Mouse (Mus musculus): ENCODE results near the gene Klhl33.
"Not testable (repeated sequence)": the region's sequence is repeated elsewhere in the genome, so short reads cannot be mapped to it uniquely, and the experiment has no call there.

The Klhl33 gene

DNA sequence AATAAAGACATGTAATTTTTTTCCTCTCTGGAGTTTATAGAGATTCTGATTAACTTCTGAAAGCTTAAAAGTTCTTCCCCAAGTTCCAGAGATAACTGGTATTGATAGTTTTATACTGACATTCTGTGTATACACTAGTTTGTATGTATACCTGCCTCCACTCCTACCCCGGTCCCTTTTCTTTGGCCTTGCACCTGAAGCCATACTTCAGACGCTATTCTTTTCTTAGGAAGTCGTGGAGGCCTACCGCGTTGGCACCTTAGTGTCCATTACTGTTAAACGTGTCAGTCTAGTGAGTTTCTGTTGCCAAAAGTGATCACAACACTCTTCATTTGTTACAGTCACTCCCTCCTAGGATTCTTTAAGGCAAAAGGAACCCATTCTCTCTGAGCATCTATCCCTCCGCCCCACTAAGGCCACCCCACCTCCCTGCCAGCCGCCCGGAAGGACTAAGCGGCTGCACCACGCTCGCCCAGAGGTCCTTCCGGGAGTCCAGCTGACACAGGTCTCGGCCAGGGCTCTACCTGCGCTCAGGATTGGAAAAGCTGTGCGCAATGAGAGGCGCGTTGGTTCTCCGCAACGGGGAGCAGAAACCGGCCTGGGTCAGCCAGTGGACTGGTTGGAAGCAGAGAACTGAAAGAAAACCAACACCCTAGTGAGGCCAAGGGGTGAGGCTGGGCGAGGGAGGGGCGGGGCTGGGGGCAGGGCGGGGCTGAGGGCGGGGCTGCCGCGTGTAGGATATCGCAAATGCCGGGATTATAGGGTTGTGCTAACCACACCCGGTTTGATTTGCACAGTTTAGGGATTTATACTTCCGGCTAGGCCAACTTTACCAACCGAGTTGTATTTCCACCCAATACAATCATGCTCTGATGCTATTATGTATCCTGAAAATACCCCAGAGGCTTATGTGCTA lies 27.2 kb downstream of the Klhl33 start, which contains the start of gene Tep1:
Gene Tep1 (minus strand): TSS at position 672 of the 916 bp plus-strand sequence.
- in situ Hi-C loops (cut with MboI; ENCODE audit: low pct_unique_long_range_greater_than_20kb in 1 of 2, low sequenced_read_pairs in 2 of 2, unreplicated experiment in 1 of 2): no loop called here

DNA sequence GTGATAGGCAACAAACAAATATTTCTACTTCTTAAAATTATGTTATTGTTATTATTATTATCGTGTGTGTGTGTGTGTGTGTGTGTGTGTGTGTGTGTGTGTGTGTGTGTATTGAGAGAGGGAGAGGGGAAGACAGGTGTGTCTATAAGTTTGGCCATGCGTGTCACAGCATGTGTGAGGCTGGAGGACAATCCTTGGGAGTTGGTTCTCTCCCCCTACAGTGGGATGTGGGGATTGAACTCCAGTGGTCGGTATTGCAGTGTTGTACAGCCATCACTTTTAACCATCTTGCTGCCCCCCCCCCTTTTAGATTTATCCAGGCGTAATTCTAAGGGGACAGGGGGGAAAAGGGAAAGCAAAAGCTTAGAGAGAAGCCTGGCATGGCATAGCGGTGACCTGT lies 28.7 kb downstream of the Klhl33 start:
- in situ Hi-C loops (cut with MboI; ENCODE audit: low pct_unique_long_range_greater_than_20kb in 1 of 2, low sequenced_read_pairs in 2 of 2, unreplicated experiment in 1 of 2): no loop called here

DNA sequence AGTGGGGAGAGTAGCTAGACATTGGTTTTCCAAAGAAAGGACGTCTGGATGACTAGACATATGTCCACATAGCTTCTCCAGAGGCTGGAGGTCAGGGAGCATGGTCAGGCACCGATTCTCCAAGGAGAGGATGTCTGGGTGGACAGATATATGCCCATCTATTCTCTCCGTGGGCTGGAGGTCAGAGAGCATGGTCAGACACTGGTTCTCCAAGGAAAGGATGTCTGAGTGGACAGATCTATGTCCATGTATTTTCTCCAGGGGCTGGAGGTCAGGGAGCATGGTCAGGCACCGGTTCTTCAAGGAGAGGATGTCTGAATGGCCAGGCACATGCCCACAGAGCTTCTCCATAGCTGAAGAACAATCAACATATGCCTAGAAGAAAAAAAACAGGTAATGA lies 29.1 kb downstream of the Klhl33 start:
- in situ Hi-C loops (cut with MboI; ENCODE audit: low pct_unique_long_range_greater_than_20kb in 1 of 2, low sequenced_read_pairs in 2 of 2, unreplicated experiment in 1 of 2): no loop called here

DNA sequence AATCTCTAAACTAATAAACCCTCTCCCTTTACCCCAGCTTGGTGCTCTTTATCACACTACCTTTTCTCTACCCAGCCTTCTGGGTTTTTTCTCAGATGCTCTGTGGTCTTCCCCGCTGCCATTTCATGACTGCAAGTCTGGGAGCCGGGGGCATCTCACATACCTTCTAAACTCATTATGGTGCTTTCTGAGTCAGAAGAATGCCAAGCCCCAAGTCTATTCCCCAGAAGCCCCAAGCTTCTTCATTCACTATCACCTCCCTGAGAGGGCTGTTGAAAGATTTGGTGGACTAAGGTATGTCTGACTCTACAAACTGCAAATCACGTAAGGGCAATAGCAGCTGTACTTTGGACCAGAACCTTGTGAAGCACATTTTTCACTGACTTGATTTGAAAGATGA lies 30.3 kb downstream of the Klhl33 start:
- in situ Hi-C loops (cut with MboI; ENCODE audit: low pct_unique_long_range_greater_than_20kb in 1 of 2, low sequenced_read_pairs in 2 of 2, unreplicated experiment in 1 of 2): no loop called here

DNA sequence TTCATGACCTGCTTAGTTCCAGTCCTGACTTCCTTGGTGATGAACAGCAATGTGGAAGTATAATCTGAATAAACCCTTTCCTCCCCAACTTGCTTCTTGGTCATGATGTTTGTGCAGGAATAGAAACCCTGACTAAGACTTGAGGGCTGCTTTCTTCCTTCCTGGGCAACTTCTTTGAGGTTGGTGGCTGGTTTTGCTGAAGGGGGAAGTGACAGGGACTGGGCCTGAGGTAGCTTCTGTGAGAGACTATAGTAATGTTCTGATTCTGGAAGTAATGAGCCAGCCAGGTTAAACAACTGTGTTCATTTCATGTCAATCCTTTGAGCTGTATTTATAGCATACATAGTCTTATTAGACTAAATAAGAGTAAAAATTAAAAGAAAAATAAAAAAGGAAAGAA lies 32.3 kb downstream of the Klhl33 start:
- in situ Hi-C loops (cut with MboI; ENCODE audit: low pct_unique_long_range_greater_than_20kb in 1 of 2, low sequenced_read_pairs in 2 of 2, unreplicated experiment in 1 of 2): not testable (repeated sequence)

DNA sequence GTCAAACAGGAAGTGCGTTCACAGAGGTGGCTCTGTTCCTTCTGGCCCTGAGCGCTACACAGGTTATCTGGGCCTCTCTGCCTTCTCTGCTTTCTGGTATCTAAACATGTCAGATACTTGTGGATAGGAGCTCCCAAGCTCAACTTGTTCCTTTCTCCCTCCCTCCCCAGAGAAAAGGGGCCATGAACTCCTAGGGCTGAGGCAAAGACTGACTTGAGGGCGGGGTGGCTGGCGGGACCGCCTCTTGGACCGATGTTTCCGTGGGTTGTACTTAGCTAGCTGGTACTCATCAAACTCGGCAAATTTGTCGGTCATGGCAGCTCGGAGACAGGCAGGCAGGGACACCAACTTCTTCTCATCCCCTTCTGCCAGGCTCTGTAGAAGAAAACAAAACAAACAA lies 34.7 kb downstream of the Klhl33 start:
- in situ Hi-C loops (cut with MboI; ENCODE audit: low pct_unique_long_range_greater_than_20kb in 1 of 2, low sequenced_read_pairs in 2 of 2, unreplicated experiment in 1 of 2): no loop called here

DNA sequence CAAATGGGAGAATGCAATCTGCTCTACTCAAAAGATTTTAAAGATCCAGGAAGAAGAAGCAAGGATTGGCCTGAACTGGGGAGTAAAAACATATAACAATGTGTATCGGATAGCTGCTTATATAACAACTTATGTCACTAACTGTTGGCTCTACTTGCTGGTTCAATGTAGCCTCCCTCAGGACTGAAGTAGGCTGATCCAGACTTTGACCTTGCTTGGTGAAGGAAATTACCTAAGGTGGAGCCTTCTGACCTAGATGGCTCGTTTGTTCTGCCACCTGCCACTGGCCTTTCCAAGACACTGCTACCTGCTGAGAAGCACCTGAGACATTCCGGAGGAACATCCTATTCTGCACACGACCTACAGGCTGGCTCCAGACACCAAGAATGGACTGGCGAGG lies 41.5 kb downstream of the Klhl33 start:
- in situ Hi-C loops (cut with MboI; ENCODE audit: low pct_unique_long_range_greater_than_20kb in 1 of 2, low sequenced_read_pairs in 2 of 2, unreplicated experiment in 1 of 2): no loop called here
